Mouse (Mus musculus): ENCODE measurements around the gene Rin1. TPM values are rescaled to one million over a fixed set of nuclear protein-coding genes. Genes with fewer than 3 reads are reported as not detected.

The Rin1 gene
- total RNA-seq, 1 experiment = 16.5 TPM

- peaks cover 46% of the 10 kb centered on the region for H3K36me3 ChIP-seq (ENCODE audit: control insufficient read depth, insufficient read depth, low read length, poor library complexity, severe bottlenecking)
- TF ChIP-seq MAFK (IDR thresholded peaks at IDR 0.05; ENCODE audit: insufficient read depth, low read depth, low read length) (no peak), CHD2 (IDR thresholded peaks at IDR 0.05; ENCODE audit: low read depth, low read length) (no peak), ZC3H11A (IDR thresholded peaks at IDR 0.05; ENCODE audit: borderline replicate concordance, low read depth, low read length) (no peak), ZNF384 (IDR thresholded peaks at IDR 0.05; ENCODE audit: low read depth, low read length) (no peak), HCFC1 (IDR thresholded peaks at IDR 0.05; ENCODE audit: borderline replicate concordance, insufficient read depth, low read length) (no peak)
Measured at GRCm38 (mm10) chr19:5026111-5026510, 24.2 kb upstream of the Rin1 start.

GRCm38 (mm10) chr19:5032686-5033085 lies 17.6 kb upstream of the Rin1 start:
- H3K36me3 ChIP-seq (ENCODE audit: control insufficient read depth, insufficient read depth, low read length, poor library complexity, severe bottlenecking) = peaks cover 37% of the 10 kb centered on the region
- TF ChIP-seq ZC3H11A (IDR thresholded peaks at IDR 0.05; ENCODE audit: borderline replicate concordance, low read depth, low read length) (no peak), MAFK (IDR thresholded peaks at IDR 0.05; ENCODE audit: insufficient read depth, low read depth, low read length) (no peak), HCFC1 (IDR thresholded peaks at IDR 0.05; ENCODE audit: borderline replicate concordance, insufficient read depth, low read length) (no peak), CHD2 (IDR thresholded peaks at IDR 0.05; ENCODE audit: low read depth, low read length) (no peak), ZNF384 (IDR thresholded peaks at IDR 0.05; ENCODE audit: low read depth, low read length) (no peak)
- peaks cover 0 to 2% of the 10 kb centered on the region in 2 experiments; a peak in 1 of 4 replicates for H3K4me1 ChIP-seq (ENCODE audit: control insufficient read depth in 2 of 2, insufficient read depth in 2 of 2, low read length in 2 of 2, poor library complexity in 1 of 2)
- in situ Hi-C loops (cut with MboI; ENCODE audit: low sequenced_read_pairs in 2 of 2, unreplicated experiment in 2 of 2) = no loop called here
- H3K9ac ChIP-seq (ENCODE audit: insufficient read depth, low read depth, low read length, poor library complexity, severe bottlenecking) = no peak overlapping the region
- H3K4me3 ChIP-seq (ENCODE audit: insufficient read depth in 1 of 2, low read depth in 1 of 2, low read length in 2 of 2, poor library complexity in 1 of 2, severe bottlenecking in 1 of 2) = no peak overlapping the region
- no peak overlapping the region for H3K27ac ChIP-seq (ENCODE audit: insufficient read depth, low read depth, low read length, poor library complexity, severe bottlenecking)
- H3K9me3 ChIP-seq (ENCODE audit: control insufficient read depth, insufficient read depth, low read depth, low read length) = no peaks in the 10 kb centered on the region
- DNase-seq (ENCODE audit: low read depth, low spot score) = no peak

More at GRCm38 (mm10) chr19:5026111-5026510, 24.2 kb upstream of the Rin1 start:
- Histone ChIP-seq H3K9ac (ENCODE audit: insufficient read depth, low read depth, low read length, poor library complexity, severe bottlenecking) (no peak overlapping the region; the same call in 1 of the 2 replicates), H3K4me3 (ENCODE audit: insufficient read depth in 1 of 2, low read depth in 1 of 2, low read length in 2 of 2, poor library complexity in 1 of 2, severe bottlenecking in 1 of 2) (no peak overlapping the region), H3K9me3 (ENCODE audit: control insufficient read depth, insufficient read depth, low read depth, low read length) (no peaks in the 10 kb centered on the region), H3K4me1 (ENCODE audit: control insufficient read depth in 2 of 2, insufficient read depth in 2 of 2, low read length in 2 of 2, poor library complexity in 1 of 2) (peaks cover 3 to 5% of the 10 kb centered on the region in 2 experiments; a peak in 2 of 4 replicates), H3K27ac (ENCODE audit: insufficient read depth, low read depth, low read length, poor library complexity, severe bottlenecking) (no peak overlapping the region)
- no peak for DNase-seq (ENCODE audit: low read depth, low spot score)
- in situ Hi-C loops (cut with MboI; ENCODE audit: low sequenced_read_pairs in 2 of 2, unreplicated experiment in 2 of 2) = no loop called here

GRCm38 (mm10) chr19:5036577-5036976 lies 13.7 kb upstream of the Rin1 start:
- Histone ChIP-seq H3K27ac (ENCODE audit: insufficient read depth, low read depth, low read length, poor library complexity, severe bottlenecking) (no peak overlapping the region), H3K9ac (ENCODE audit: insufficient read depth, low read depth, low read length, poor library complexity, severe bottlenecking) (no peak overlapping the region), H3K36me3 (ENCODE audit: control insufficient read depth, insufficient read depth, low read length, poor library complexity, severe bottlenecking) (peaks cover 4% of the 10 kb centered on the region; the same call in 1 of the 2 replicates), H3K4me1 (ENCODE audit: control insufficient read depth in 2 of 2, insufficient read depth in 2 of 2, low read length in 2 of 2, poor library complexity in 1 of 2) (peaks cover 4 to 6% of the 10 kb centered on the region in 2 experiments; a peak in 3 of 4 replicates), H3K9me3 (ENCODE audit: control insufficient read depth, insufficient read depth, low read depth, low read length) (no peaks in the 10 kb centered on the region), H3K4me3 (ENCODE audit: insufficient read depth in 1 of 2, low read depth in 1 of 2, low read length in 2 of 2, poor library complexity in 1 of 2, severe bottlenecking in 1 of 2) (no peak overlapping the region)
- TF ChIP-seq CHD2 (IDR thresholded peaks at IDR 0.05; ENCODE audit: low read depth, low read length) = no peak
- no peak for TF ChIP-seq ZNF384 (IDR thresholded peaks at IDR 0.05; ENCODE audit: low read depth, low read length)
- TF ChIP-seq HCFC1 (IDR thresholded peaks at IDR 0.05; ENCODE audit: borderline replicate concordance, insufficient read depth, low read length) = no peak
- no peak for TF ChIP-seq MAFK (IDR thresholded peaks at IDR 0.05; ENCODE audit: insufficient read depth, low read depth, low read length)
- TF ChIP-seq ZC3H11A (IDR thresholded peaks at IDR 0.05; ENCODE audit: borderline replicate concordance, low read depth, low read length) = no peak
- in situ Hi-C loops (cut with MboI; ENCODE audit: low sequenced_read_pairs in 2 of 2, unreplicated experiment in 2 of 2) = no loop called here
- no peak for DNase-seq (ENCODE audit: low read depth, low spot score)

- Histone ChIP-seq H3K4me1 (ENCODE audit: control insufficient read depth in 2 of 2, insufficient read depth in 2 of 2, low read length in 2 of 2, poor library complexity in 1 of 2) (peaks cover 4 to 6% of the 10 kb centered on the region in 2 experiments; a peak in 3 of 4 replicates), H3K4me3 (ENCODE audit: insufficient read depth in 1 of 2, low read depth in 1 of 2, low read length in 2 of 2, poor library complexity in 1 of 2, severe bottlenecking in 1 of 2) (peak overlapping the region; percentile 70 to 77), H3K27ac (ENCODE audit: insufficient read depth, low read depth, low read length, poor library complexity, severe bottlenecking) (no peak overlapping the region), H3K9me3 (ENCODE audit: control insufficient read depth, insufficient read depth, low read depth, low read length) (no peaks in the 10 kb centered on the region), H3K9ac (ENCODE audit: insufficient read depth, low read depth, low read length, poor library complexity, severe bottlenecking) (peak overlapping the region; percentile 77), H3K36me3 (ENCODE audit: control insufficient read depth, insufficient read depth, low read length, poor library complexity, severe bottlenecking) (no peaks in the 10 kb centered on the region)
- in situ Hi-C loops (cut with MboI; ENCODE audit: low sequenced_read_pairs in 2 of 2, unreplicated experiment in 2 of 2) = no loop called here
- TF ChIP-seq HCFC1 (IDR thresholded peaks at IDR 0.05; ENCODE audit: borderline replicate concordance, insufficient read depth, low read length) (no peak), CHD2 (IDR thresholded peaks at IDR 0.05; ENCODE audit: low read depth, low read length) (no peak), ZNF384 (IDR thresholded peaks at IDR 0.05; ENCODE audit: low read depth, low read length) (no peak), ZC3H11A (IDR thresholded peaks at IDR 0.05; ENCODE audit: borderline replicate concordance, low read depth, low read length) (no peak), MAFK (IDR thresholded peaks at IDR 0.05; ENCODE audit: insufficient read depth, low read depth, low read length) (peak; percentile 74)
- peak; percentile 70 for DNase-seq (ENCODE audit: low read depth, low spot score)
Measured at GRCm38 (mm10) chr19:5037678-5038571, 12.4 kb upstream of the Rin1 start.

Measured in ES-E14 (cell line).